Mouse (Mus musculus) midbrain, postnatal 0 days (tissue): Measurements from ENCODE around the gene Nrxn1. TPM values are rescaled to one million over a fixed set of nuclear protein-coding genes. Genes with fewer than 3 reads are reported as not detected.

Experiments
- ATAC-seq: fragments of 200-750 bp; cut with Nextera tagmentation; 2 replicates; pipeline ENCODE4 v1.8.0; 2017; ENCODE audit warnings: moderate number of reproducible peaks, mild to moderate bottlenecking, moderate TSS enrichment, moderate library complexity; ENCODE audit not compliant: low FRiP score
- DNase-seq: peaks from one replicate; pipeline ENCODE4 v3.0.0-alpha.2; 2015; ENCODE audit warnings: low spot score
- H3K27ac ChIP-seq: fragments of 300-500 bp; sonication (generic); 2 replicates; pipeline ENCODE4 v1.5.1; 2014; ENCODE audit warnings: low read depth, mild to moderate bottlenecking, low read length, mixed read lengths
- H3K27me3 ChIP-seq: fragments of 300-500 bp; sonication (generic); 2 replicates; pipeline ENCODE4 v1.6.1; 2014; ENCODE audit warnings: low read length, control low read depth, mixed read lengths; ENCODE audit not compliant: insufficient read depth
- H3K36me3 ChIP-seq: fragments of 300-500 bp; sonication (generic); 2 replicates; pipeline ENCODE4 v1.6.1; 2014; ENCODE audit warnings: low read length, control low read depth, mixed read lengths; ENCODE audit not compliant: insufficient read depth
- H3K4me1 ChIP-seq: fragments of 300-500 bp; sonication (generic); 2 replicates; pipeline ENCODE4 v1.6.1; 2014; ENCODE audit warnings: mild to moderate bottlenecking, control low read depth, antibody characterized with exemption, low read length, mixed read lengths; ENCODE audit not compliant: insufficient read depth
- H3K4me2 ChIP-seq: fragments of 300-500 bp; sonication (generic); 2 replicates; pipeline ENCODE4 v1.6.1; 2014; ENCODE audit warnings: low read depth, mild to moderate bottlenecking, low read length, mixed read lengths; ENCODE audit not compliant: poor library complexity, severe bottlenecking
- H3K4me3 ChIP-seq: fragments of 300-500 bp; sonication (generic); 2 replicates; pipeline ENCODE4 v1.5.1; 2014; ENCODE audit warnings: low read depth, mild to moderate bottlenecking, low read length, moderate library complexity
- H3K9ac ChIP-seq: fragments of 300-500 bp; sonication (generic); replicated peaks from 2 replicates; pipeline ENCODE4 v1.6.1; 2014; ENCODE audit warnings: mild to moderate bottlenecking, low read length, moderate library complexity, mixed read lengths; ENCODE audit not compliant: poor library complexity, severe bottlenecking
- H3K9me3 ChIP-seq: fragments of 300-500 bp; sonication (generic); 2 replicates; pipeline ENCODE4 v1.6.1; 2016; ENCODE audit warnings: low read length, control low read depth
- CTCF ChIP-seq: IDR thresholded peaks from 2 replicates; pipeline ENCODE4 v1.5.1; 2016; ENCODE audit warnings: antibody characterized with exemption, mild to moderate bottlenecking
- WGBS: fragments of 180-500 bp; shearing (Covaris S2); extraction: QIAGEN DNeasy Blood & Tissue Kit; methylation state at CpG from one replicate; pipeline ENCODE4 v1.1.7; 2014; 5-methylcytosine and 5-hydroxymethylcytosine counted together
- polyA plus RNA-seq: library from polyadenylated mRNA; unstranded; fragments of >200 nt; fragmentation: Nextera tagmentation; extraction: Ambion mirVana; gene quantifications from 2 replicates; pipeline ENCODE4 v1.2.1, GENCODE M21; 2015
- total RNA-seq: library from RNA; depleted of rRNA; stranded (reverse); fragments of >200 nt; gene quantifications from 2 replicates; pipeline ENCODE4 v1.2.3, GENCODE M21; 2014

Gene Nrxn1
- total and polyA plus RNA-seq, 2 experiments from 2014 or later, result 240 to 472 TPM

- DNase-seq, result peak; percentile 98
- TF ChIP-seq CTCF, result no peak
- Histone ChIP-seq H3K4me1 (no peaks in the 10 kb centered on the region), H3K4me3 (peak overlapping the region; percentile 37), H3K4me2 (peak overlapping the region; percentile 52), H3K27ac (peak overlapping the region; percentile 79), H3K27me3 (no peaks in the 10 kb centered on the region), H3K9me3 (no peaks in the 10 kb centered on the region), H3K36me3 (no peaks in the 10 kb centered on the region), H3K9ac (peak overlapping the region; percentile 37; the same call in 1 of the 2 replicates)
- ATAC-seq, result peak; percentile 100
- 2% methylated on average over 12 of the region's 12 CpGs for WGBS
Measured at GRCm38 (mm10) chr17:90088314-90088650, 1004.6 kb downstream of the Nrxn1 start.

- no peak for TF ChIP-seq CTCF
- Histone ChIP-seq H3K27ac (peak overlapping the region; percentile 79), H3K4me3 (peak overlapping the region; percentile 37), H3K4me2 (peak overlapping the region; percentile 52), H3K9me3 (no peaks in the 10 kb centered on the region), H3K27me3 (no peaks in the 10 kb centered on the region), H3K9ac (peak overlapping the region; percentile 37; the same call in 1 of the 2 replicates), H3K36me3 (no peaks in the 10 kb centered on the region), H3K4me1 (no peaks in the 10 kb centered on the region)
- 29% methylated on average over 11 of the region's 11 CpGs for WGBS
- DNase-seq (no peak), ATAC-seq (peak; percentile 57; the same call in 1 of the 2 replicates)
Measured at GRCm38 (mm10) chr17:90087616-90088313, 1005.1 kb downstream of the Nrxn1 start.

- WGBS, result 0% methylated on average over 1 of the region's 1 CpGs
- no peak for TF ChIP-seq CTCF
- ATAC-seq, result peak; percentile 76; the same call in 1 of the 2 replicates
- H3K9me3 ChIP-seq, result no peaks in the 10 kb centered on the region
- no peaks in the 10 kb centered on the region for H3K36me3 ChIP-seq
- peak overlapping the region; percentile 13; the same call in 1 of the 2 replicates for H3K4me3 ChIP-seq
- no peak overlapping the region; the same call in 1 of the 2 replicates for H3K9ac ChIP-seq
- H3K27me3 ChIP-seq, result no peaks in the 10 kb centered on the region
- peak overlapping the region; percentile 4 for H3K27ac ChIP-seq
- DNase-seq, result peak; percentile 93
- H3K4me1 ChIP-seq, result no peaks in the 10 kb centered on the region
- H3K4me2 ChIP-seq, result peak overlapping the region; percentile 21
Measured at GRCm38 (mm10) chr17:90086826-90087225, 1006.0 kb downstream of the Nrxn1 start.

- peak; percentile 40 for DNase-seq
- H3K9me3 ChIP-seq, result no peaks in the 10 kb centered on the region
- no peaks in the 10 kb centered on the region for H3K27me3 ChIP-seq
- H3K4me2 ChIP-seq, result no peak overlapping the region
- no peak for TF ChIP-seq CTCF
- H3K36me3 ChIP-seq, result no peaks in the 10 kb centered on the region
- H3K27ac ChIP-seq, result no peak overlapping the region; the same call in 1 of the 2 replicates
- H3K4me3 ChIP-seq, result no peak overlapping the region
- no peak overlapping the region for H3K9ac ChIP-seq
- 36% methylated on average over 6 of the region's 6 CpGs for WGBS
- no peak for ATAC-seq
- H3K4me1 ChIP-seq, result 0 out of 2 replicates have a peak, but pooled peaks cover 2% of the 10 kb centered on the region
Measured at GRCm38 (mm10) chr17:90079003-90079402, 1013.9 kb downstream of the Nrxn1 start.

- no peak overlapping the region for H3K27ac ChIP-seq
- no peak for ATAC-seq
Measured at GRCm38 (mm10) chr17:90078488-90078887, 1014.4 kb downstream of the Nrxn1 start.

GRCm38 (mm10) chr17:90062866-90063265 is 1030.0 kb downstream of the Nrxn1 start:
- no peak for ATAC-seq
- no peak for TF ChIP-seq CTCF
- WGBS, result 26% methylated on average over 1 of the region's 1 CpGs

More at GRCm38 (mm10) chr17:90078488-90078887, 1014.4 kb downstream of the Nrxn1 start:
- Histone ChIP-seq H3K27me3 (no peaks in the 10 kb centered on the region), H3K36me3 (no peaks in the 10 kb centered on the region), H3K9me3 (no peaks in the 10 kb centered on the region), H3K4me1 (0 out of 2 replicates have a peak, but pooled peaks cover 2% of the 10 kb centered on the region), H3K9ac (no peak overlapping the region), H3K4me2 (no peak overlapping the region), H3K4me3 (no peak overlapping the region)
- TF ChIP-seq CTCF, result no peak
- no peak for DNase-seq
- 66% methylated on average over 3 of the region's 3 CpGs for WGBS

More at GRCm38 (mm10) chr17:90062866-90063265, 1030.0 kb downstream of the Nrxn1 start:
- H3K27ac ChIP-seq, result no peak overlapping the region
- DNase-seq, result no peak
- H3K36me3 ChIP-seq, result no peaks in the 10 kb centered on the region
- no peak overlapping the region for H3K4me3 ChIP-seq
- H3K27me3 ChIP-seq, result no peaks in the 10 kb centered on the region
- H3K9ac ChIP-seq, result no peak overlapping the region
- H3K9me3 ChIP-seq, result no peaks in the 10 kb centered on the region
- H3K4me2 ChIP-seq, result no peak overlapping the region
- H3K4me1 ChIP-seq, result no peaks in the 10 kb centered on the region; the same call in 1 of the 2 replicates
